Mouse (Mus musculus) embryonic facial prominence, embryonic 10.5 days (tissue): ENCODE measurements around the gene Tigit. TPM values are rescaled to one million over a fixed set of nuclear protein-coding genes. Genes with fewer than 3 reads are reported as not detected.

Source experiments
- DNase-seq: peaks from one replicate; pipeline ENCODE4 v3.0.0-alpha.2; 2017; ENCODE audit warnings: low spot score
- H3K27ac ChIP-seq: fragments of 300-500 bp; sonication (generic); replicated peaks from 2 replicates; pipeline ENCODE4 v1.5.1; 2016; ENCODE audit warnings: mild to moderate bottlenecking
- H3K27me3 ChIP-seq: fragments of 300-500 bp; sonication (generic); replicated peaks from 2 replicates; pipeline ENCODE4 v1.6.1; 2016; ENCODE audit warnings: low read depth, mild to moderate bottlenecking; ENCODE audit not compliant: poor library complexity, severe bottlenecking
- H3K36me3 ChIP-seq: fragments of 300-500 bp; sonication (generic); replicated peaks from 2 replicates; pipeline ENCODE4 v1.6.1; 2016; ENCODE audit warnings: mild to moderate bottlenecking, moderate library complexity
- H3K4me1 ChIP-seq: fragments of 300-500 bp; sonication (generic); 2 replicates; pipeline ENCODE4 v1.6.1; 2016
- H3K4me3 ChIP-seq: fragments of 300-500 bp; sonication (generic); 2 replicates; pipeline ENCODE4 v1.5.1; 2016; ENCODE audit warnings: mild to moderate bottlenecking, moderate library complexity
- H3K9me3 ChIP-seq: fragments of 300-500 bp; sonication (generic); 2 replicates; pipeline ENCODE4 v1.6.1; 2016; ENCODE audit warnings: mild to moderate bottlenecking
- WGBS: fragments of 180-500 bp; shearing (Covaris S2); methylation state at CpG from one replicate; pipeline ENCODE4 v1.1.7; 2016; 5-methylcytosine and 5-hydroxymethylcytosine counted together
- polyA plus RNA-seq: library from polyadenylated mRNA; unstranded; fragments of >200 nt; fragmentation: Nextera tagmentation; extraction: Ambion mirVana; gene quantifications from 2 replicates; pipeline ENCODE4 v1.2.1, GENCODE M21; 2016

Tigit gene
- polyA plus RNA-seq, 1 experiment from 2014 or later = not detected

DNA sequence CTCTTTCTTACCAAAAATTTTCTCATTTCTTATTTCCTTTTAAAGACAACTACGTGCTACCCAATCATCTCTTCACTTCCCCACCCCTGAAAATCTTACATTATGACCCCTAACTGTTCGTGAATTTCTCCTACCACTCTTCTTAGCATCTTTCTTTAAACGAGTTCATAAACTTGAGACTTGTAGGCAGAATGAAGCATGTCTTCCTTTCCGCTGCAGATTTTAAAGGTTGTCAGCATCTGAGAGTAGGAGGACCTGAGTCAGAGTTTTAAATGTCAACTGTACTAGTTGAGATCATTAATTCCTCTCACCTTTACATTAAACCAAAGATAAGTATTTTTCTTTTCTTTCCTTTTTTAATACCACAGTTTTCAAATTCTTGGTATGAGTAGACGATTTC, 35.3 kb downstream of the Tigit start:
- Histone ChIP-seq H3K27me3 (no peaks in the 10 kb centered on the region), H3K27ac (no peak overlapping the region), H3K4me3 (no peak overlapping the region), H3K4me1 (peaks cover 12% of the 10 kb centered on the region; the same call in 1 of the 2 replicates), H3K9me3 (no peaks in the 10 kb centered on the region), H3K36me3 (no peaks in the 10 kb centered on the region)
- WGBS = 90% methylated on average over 5 of the region's 5 CpGs
- no peak for DNase-seq

DNA sequence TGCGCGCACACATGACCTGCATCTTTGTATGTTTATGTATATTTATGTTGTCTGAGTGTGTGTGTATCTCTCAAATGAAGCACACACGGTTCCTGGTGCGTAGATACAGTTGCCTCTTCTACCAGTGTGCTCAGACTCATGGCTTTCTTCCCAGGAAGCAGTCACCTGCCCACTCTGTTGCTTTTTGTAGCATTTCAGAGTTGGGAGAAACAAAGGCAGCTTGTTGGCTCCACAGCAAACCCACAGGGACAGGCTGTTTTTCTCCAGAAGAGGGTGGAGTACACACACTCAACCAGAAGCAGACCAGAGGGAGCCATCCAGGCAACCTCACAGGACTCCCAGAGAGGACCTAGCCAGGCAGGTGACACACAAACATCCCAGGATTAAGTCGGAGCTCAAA, 38.0 kb downstream of the Tigit start:
- WGBS = 91% methylated on average over 5 of the region's 5 CpGs
- no peaks in the 10 kb centered on the region for H3K9me3 ChIP-seq
- no peak for DNase-seq
- peaks cover 32% of the 10 kb centered on the region for H3K4me1 ChIP-seq
- no peaks in the 10 kb centered on the region for H3K36me3 ChIP-seq
- no peak overlapping the region for H3K4me3 ChIP-seq
- no peaks in the 10 kb centered on the region for H3K27me3 ChIP-seq
- H3K27ac ChIP-seq = no peak overlapping the region

DNA sequence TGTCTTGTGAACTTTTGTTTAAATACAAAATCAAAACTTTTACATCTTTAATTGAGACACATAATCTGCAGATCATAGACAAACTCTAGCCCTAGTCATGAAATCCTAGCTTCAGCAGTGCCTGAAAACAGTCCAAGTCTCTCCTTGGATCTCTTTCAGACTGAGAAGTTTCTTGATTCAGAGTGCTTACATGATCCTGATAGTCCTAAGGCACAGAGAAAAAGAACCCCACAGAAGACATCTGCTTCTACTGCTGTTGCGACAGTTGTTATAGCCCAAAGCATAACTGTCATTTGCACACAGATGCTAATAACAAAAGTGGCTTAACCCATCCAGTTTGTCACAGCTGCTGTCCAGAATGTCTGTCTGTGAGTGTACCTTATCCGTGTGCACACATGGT, 38.7 kb downstream of the Tigit start:
- Histone ChIP-seq H3K27me3 (no peaks in the 10 kb centered on the region), H3K36me3 (no peaks in the 10 kb centered on the region), H3K27ac (no peak overlapping the region), H3K4me1 (peaks cover 35% of the 10 kb centered on the region), H3K9me3 (no peaks in the 10 kb centered on the region), H3K4me3 (no peak overlapping the region)
- no peak for DNase-seq
- 85% methylated on average over 2 of the region's 2 CpGs for WGBS

DNA sequence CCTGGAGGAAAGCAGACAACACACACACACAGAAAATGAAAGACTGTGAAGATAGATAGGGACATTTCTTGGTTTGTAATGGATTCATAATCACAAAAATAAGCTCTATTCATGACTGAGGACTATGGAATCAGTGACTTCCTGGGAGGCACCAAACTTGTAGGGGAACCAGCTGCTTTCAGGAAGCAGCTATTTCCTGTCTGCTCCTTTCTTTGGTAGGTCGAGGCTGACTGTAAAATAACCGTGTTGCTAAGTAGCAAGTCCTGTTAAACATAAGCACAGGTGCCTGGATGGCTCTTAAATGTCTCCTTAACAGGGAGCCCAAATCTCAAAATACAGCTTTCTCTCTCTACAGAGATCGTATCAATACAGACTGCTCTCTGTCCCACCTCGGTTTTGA, 39.1 kb downstream of the Tigit start:
- 71% methylated on average over 4 of the region's 4 CpGs for WGBS
- Histone ChIP-seq H3K4me1 (peaks cover 37% of the 10 kb centered on the region), H3K27me3 (no peaks in the 10 kb centered on the region), H3K9me3 (no peaks in the 10 kb centered on the region), H3K36me3 (no peaks in the 10 kb centered on the region), H3K4me3 (no peak overlapping the region), H3K27ac (no peak overlapping the region)
- no peak for DNase-seq

GRCm38 (mm10) chr16:43623315-43624000, 40.5 kb downstream of the Tigit start:
- Histone ChIP-seq H3K4me3 (no peak overlapping the region), H3K27ac (peak overlapping the region; percentile 66), H3K9me3 (no peaks in the 10 kb centered on the region), H3K36me3 (peaks cover under 1% of the 10 kb centered on the region; the same call in 1 of the 2 replicates), H3K4me1 (peaks cover 41% of the 10 kb centered on the region), H3K27me3 (no peaks in the 10 kb centered on the region)
- WGBS = 62% methylated on average over 5 of the region's 5 CpGs
- DNase-seq = no peak

DNA sequence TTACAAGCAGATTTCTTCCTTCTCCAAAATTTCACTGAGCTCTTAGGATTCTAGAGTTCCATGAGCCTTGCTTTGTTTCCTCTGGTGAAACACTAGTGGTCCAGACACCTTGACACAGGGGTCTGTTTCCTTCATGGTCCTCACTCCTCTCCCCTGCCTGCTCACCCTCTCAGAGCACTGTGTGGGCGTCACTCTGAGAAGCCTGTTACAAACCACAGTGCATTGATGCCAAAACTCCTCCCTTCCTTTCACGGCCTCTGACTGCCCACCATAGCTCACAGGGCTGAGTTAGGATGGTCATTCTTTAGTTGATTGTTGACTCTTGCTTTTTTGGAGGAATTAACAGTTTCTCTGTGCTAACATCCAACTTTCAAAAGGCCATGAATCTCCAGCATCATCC, 43.6 kb downstream of the Tigit start:
- H3K27me3 ChIP-seq = no peaks in the 10 kb centered on the region
- peaks cover 4% of the 10 kb centered on the region; the same call in 1 of the 2 replicates for H3K36me3 ChIP-seq
- H3K4me1 ChIP-seq = peaks cover 63% of the 10 kb centered on the region
- H3K27ac ChIP-seq = peak overlapping the region; percentile 51
- no peak overlapping the region for H3K4me3 ChIP-seq
- no peaks in the 10 kb centered on the region for H3K9me3 ChIP-seq
- DNase-seq = no peak
- 33% methylated on average over 2 of the region's 2 CpGs for WGBS

DNA sequence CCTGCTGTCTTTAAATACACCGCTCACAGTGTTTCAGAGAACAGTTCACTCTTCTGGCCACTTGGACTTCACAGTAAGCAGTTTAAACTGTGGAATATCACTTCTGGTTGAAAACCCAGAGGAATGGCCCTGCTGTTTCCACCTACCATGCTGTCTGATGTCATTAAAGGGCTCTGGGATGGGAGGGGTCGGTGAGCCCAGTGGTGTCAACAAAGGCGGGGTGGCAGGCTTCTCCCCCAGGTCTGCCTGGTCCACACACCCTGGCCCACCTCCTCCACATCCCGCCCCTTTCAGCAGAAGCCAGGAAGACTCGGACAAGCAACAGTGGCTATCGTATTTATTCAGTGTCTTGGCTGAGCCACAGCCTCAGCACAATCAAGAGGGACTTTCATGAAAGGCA, 44.7 kb downstream of the Tigit start:
- H3K4me1 ChIP-seq = peaks cover 65% of the 10 kb centered on the region
- peak overlapping the region; percentile 40; the same call in 1 of the 2 replicates for H3K27ac ChIP-seq
- H3K27me3 ChIP-seq = no peaks in the 10 kb centered on the region
- 39% methylated on average over 6 of the region's 6 CpGs for WGBS
- no peak overlapping the region for H3K4me3 ChIP-seq
- no peaks in the 10 kb centered on the region for H3K9me3 ChIP-seq
- no peak for DNase-seq
- peaks cover 4% of the 10 kb centered on the region; the same call in 1 of the 2 replicates for H3K36me3 ChIP-seq

- WGBS = 87% methylated on average over 23 of the region's 23 CpGs
These were observed 45.7 kb downstream of the Tigit start for GRCm38 (mm10) chr16:43618286-43618685.

GRCm38 (mm10) chr16:43617346-43617745, 46.6 kb downstream of the Tigit start:
- Histone ChIP-seq H3K9me3 (no peaks in the 10 kb centered on the region), H3K36me3 (peaks cover 4% of the 10 kb centered on the region; the same call in 1 of the 2 replicates), H3K27me3 (no peaks in the 10 kb centered on the region), H3K4me1 (peaks cover 53% of the 10 kb centered on the region), H3K4me3 (no peak overlapping the region), H3K27ac (no peak overlapping the region)
- 58% methylated on average over 6 of the region's 6 CpGs for WGBS
- peak; percentile 57 for DNase-seq

More at GRCm38 (mm10) chr16:43618286-43618685, 45.7 kb downstream of the Tigit start:
- H3K36me3 ChIP-seq = peaks cover 4% of the 10 kb centered on the region; the same call in 1 of the 2 replicates
- no peaks in the 10 kb centered on the region for H3K9me3 ChIP-seq
- H3K27ac ChIP-seq = peak overlapping the region; percentile 54; the same call in 1 of the 2 replicates
- H3K27me3 ChIP-seq = no peaks in the 10 kb centered on the region
- no peak overlapping the region for H3K4me3 ChIP-seq
- no peak for DNase-seq
- H3K4me1 ChIP-seq = peaks cover 60% of the 10 kb centered on the region

DNA sequence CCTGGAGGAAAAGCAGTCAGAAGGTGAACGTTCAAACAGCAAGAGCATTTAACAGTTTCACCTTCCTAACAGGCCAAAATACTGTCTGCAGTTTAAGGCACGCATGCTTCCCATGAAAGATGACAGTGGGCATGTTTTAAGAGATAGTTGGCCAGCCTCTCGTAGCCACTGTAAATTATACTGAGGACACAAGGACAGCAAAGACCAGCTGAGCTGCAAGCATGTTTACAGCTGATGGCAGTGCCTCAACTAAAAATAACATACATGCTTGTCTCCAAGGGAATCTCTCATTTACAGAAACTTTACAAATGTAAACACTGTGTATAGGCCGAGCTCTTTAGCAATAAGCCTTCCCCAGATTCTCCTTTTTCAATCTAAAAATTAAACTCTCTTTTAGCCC, 47.6 kb downstream of the Tigit start:
- WGBS = 55% methylated on average over 4 of the region's 4 CpGs
- no peak overlapping the region for H3K4me3 ChIP-seq
- H3K36me3 ChIP-seq = peaks cover 4% of the 10 kb centered on the region; the same call in 1 of the 2 replicates
- H3K9me3 ChIP-seq = no peaks in the 10 kb centered on the region
- H3K4me1 ChIP-seq = peaks cover 46% of the 10 kb centered on the region
- no peaks in the 10 kb centered on the region for H3K27me3 ChIP-seq
- no peak for DNase-seq
- no peak overlapping the region for H3K27ac ChIP-seq

GRCm38 (mm10) chr16:43610375-43610774, 53.6 kb downstream of the Tigit start:
- H3K4me1 ChIP-seq = peaks cover 11% of the 10 kb centered on the region

DNA sequence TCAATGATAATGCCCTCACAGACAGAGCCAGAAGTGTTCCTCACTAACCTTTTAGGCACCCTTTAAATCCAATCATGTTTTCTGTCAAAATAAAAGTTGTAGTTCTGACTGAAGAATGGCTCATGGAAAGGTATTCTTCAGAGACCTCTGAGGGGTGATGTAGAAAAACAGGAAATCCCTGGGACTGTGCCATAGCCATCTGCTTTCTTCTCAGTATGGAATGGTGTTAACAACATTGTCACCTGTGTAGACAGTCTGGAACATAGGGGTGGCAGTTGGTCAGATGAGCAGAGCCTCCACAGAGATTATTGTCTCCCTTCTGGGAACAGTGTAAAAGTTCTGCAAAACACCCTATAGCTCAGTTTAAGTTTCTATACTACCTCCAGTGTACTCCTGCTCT, 55.9 kb downstream of the Tigit start:
- Histone ChIP-seq H3K27ac (no peak overlapping the region), H3K9me3 (no peaks in the 10 kb centered on the region), H3K4me1 (peaks cover 15% of the 10 kb centered on the region), H3K4me3 (no peak overlapping the region), H3K36me3 (peaks cover 28% of the 10 kb centered on the region), H3K27me3 (no peaks in the 10 kb centered on the region)
- DNase-seq = no peak

More at GRCm38 (mm10) chr16:43610375-43610774, 53.6 kb downstream of the Tigit start:
- H3K27ac ChIP-seq = no peak overlapping the region
- no peak for DNase-seq
- H3K27me3 ChIP-seq = no peaks in the 10 kb centered on the region
- WGBS = 91% methylated on average over 10 of the region's 10 CpGs
- no peak overlapping the region for H3K4me3 ChIP-seq
- H3K36me3 ChIP-seq = peaks cover 28% of the 10 kb centered on the region
- no peaks in the 10 kb centered on the region for H3K9me3 ChIP-seq

DNA sequence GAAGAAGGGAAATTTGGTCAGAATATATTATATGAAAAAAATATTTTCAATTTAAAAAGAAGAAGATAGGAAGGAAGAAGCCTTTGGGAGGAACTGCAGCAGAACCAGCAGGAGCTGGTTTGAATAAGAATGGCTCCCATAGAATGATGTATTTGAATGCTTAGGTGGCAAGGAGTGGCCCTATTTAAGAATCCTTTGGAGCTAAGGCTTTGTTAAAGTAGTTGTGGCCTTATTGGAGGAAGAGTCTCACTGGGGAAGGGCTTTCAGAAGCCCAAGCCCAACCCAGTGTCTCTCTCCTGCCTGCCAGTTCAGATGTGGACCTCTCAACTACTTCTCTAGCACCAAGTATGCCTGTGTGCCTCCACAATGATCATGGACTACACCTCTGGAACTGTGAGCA, 56.9 kb downstream of the Tigit start:
- no peak for DNase-seq
- no peak overlapping the region for H3K27ac ChIP-seq
- no peaks in the 10 kb centered on the region for H3K9me3 ChIP-seq
- no peaks in the 10 kb centered on the region for H3K27me3 ChIP-seq
- H3K4me3 ChIP-seq = no peak overlapping the region
- H3K4me1 ChIP-seq = peaks cover 15% of the 10 kb centered on the region
- H3K36me3 ChIP-seq = peaks cover 28% of the 10 kb centered on the region
